Mouse (Mus musculus) c-Kit-positive CD71-positive TER-119-negative erythroid progenitor cells, embryonic 14.5 days (primary cell): ENCODE data around the gene Gm20388.

ENCODE experiments used
- DNase-seq: peaks from one replicate; pipeline ENCODE4 v3.0.0-alpha.2; 2013; ENCODE audit warnings: low read depth

Gene Gm20388

DNA sequence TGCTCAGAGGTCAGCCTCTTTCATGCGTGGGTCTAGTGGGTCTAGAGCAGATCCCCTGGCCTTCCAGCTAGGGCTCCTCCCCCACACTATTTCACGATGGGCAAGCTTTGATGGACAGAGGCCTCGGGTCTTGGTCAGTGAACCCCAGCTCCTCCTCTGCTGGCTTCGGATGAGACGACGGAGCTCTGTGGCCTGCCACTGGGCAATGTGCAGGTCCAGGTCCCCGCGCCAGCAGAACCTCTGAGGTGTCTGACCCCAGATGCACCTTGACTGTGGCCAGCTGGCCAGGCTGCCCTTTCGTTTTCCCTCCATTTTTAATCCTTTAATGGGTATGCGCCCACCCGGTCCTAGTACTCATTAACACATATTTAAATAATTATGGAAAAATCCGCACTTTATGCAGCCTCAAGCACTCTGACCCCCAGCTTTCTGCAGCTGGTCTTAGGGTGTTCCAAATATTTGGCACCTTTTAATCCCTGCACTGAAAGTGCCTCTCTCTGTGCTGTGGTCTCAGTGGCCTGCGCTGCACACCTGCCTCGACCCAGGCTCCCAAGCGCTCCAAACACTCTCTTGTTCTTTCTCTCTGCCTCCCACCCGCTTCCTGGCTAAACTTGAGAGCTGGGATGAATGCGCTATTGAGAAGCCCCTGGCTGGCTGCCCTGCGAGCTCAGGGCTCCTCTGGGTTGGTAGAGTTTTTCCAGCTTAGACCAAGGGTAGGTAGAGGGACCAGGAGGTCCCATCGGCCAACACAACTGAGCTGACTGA, 1293.2 kb downstream of the Gm20388 start:
- DNase-seq, result no peak

DNA sequence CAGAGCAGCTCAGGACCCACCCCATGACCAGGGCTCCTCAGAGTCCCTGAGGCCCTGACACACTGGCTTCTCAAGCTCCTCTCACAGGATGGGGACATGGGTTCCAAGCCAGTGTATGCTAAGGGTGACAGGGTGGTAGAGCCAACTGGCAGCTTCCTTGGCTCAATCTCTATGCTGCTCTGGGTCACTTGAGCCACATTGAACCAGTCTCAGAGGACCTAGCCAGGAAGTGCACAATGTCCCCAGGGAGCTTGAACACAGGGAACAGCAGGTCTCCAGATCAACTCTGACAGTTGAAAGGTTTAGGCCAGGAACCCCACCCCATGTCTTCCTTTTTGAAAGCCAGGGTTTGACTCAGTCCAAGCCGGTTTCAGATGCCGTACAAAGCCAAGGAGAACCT, 1296.5 kb downstream of the Gm20388 start:
- no peak for DNase-seq

DNA sequence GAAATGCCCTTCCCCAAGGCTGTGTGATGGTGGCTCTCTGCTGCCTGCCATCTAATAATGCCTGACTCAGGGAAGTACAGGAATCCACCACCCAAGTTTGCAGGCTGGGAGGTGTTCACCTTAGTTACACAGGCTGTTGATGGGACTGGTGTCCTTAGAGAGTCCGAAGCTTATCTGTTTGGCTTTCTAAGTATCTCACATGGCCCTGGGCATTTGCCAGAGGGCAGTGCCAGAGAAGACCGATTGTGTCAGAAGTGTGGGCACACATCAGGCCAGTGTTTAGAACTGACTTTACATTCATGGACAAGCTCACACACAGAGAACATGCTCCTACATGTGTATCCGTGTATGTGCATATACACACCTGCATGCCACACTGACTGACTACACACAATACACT, 1300.0 kb downstream of the Gm20388 start:
- no peak for DNase-seq

DNA sequence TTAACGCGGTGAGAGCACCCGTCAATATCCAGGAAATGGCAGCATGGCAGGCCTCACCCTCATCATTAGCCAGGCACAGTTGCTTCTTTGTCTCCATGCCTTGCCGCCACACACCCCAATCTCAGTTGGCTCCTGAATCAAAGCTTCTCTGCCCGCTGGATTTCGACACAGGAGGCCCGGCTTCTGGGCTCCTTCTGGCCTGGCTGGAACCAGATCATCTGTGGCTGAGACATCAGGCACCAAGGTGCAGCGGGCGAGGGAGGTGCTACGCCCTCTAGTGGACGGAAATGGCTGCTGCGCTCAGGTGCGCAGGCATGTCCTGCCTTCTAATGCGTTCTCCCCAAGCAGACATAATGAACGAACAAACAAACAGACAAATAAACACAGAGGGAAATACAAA, 1302.6 kb downstream of the Gm20388 start:
- no peak for DNase-seq

DNA sequence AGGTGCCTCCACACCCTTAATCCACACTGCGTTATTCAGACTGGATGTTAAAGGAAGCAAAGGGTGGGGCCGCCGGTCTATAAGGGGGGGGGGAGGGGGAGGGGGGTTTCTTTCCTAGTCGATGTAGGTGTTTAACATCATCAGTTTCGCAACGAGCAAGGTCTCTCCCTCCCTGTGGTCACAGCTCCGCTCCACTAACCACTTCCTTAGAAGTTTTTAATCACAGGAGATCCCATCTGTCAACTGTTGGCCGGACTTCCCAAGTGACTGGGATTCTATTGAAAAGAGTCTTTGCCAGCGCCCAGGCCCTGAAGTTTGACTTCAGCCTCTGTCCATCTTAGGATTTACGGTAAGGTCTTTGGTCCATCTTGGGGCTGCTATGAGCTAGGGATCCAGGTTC, 1303.0 kb downstream of the Gm20388 start:
- DNase-seq, result no peak

DNA sequence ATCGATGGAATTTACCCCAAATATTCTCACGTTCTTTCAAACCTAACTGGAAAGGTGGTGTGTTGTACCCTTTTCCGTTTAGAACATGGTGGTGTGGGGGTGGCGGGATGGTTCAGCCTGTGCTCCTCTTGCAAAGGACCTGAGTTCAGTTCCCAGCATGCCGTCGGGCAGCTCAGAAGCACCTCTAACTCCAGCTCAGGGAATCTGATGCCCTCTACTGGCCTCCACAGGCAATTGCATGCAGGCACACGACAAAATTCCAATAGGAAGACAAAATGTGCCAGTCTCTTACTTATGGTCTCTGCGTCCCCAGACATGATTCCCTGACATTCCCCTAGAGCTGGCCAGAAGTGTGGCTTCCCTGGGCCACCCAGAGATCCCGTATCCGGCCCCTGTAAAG, 1304.3 kb downstream of the Gm20388 start:
- DNase-seq, result no peak

DNA sequence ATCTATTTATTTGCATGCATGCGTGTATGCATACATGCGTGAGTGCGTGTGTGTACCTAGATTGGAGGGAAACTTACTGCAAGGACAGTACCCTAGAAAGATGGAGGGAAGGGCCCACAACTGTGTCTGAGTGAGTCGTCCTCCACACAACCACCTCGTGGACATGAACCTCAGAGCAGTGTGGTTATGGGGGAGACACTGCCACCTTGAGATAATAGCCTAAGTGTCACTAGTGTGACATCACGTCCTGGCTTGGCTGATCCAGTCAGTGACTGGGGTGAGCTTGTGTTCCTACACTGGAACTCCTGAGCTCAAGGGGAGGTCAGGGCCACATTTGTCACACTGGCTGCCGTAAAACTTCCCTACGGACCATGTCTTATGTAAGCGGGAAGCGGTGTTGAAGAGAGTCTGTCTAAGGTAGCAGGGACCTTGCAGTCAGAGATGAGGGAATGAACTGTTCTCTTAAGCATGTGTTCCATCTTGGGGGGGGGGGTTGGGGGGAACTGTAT, 1305.9 kb downstream of the Gm20388 start:
- no peak for DNase-seq

DNA sequence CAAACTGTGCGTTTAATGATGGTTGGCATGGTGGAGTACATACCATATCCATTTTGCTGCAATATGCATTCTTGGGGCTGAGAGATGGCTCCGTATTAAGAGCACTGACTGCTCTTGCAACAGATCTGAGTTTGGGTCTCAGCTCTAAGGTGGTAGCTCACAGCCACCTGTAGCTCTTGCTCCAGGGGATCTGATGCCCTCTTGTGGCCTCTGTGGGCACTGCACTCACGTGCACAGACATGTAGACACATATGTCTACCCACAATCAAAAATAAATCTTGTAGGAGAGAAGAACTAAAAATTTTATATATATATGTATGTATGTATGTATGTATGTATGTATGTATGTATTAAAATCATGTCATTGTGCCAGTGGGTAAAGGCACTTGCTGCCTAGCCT, 1307.8 kb downstream of the Gm20388 start:
- DNase-seq, result no peak

DNA sequence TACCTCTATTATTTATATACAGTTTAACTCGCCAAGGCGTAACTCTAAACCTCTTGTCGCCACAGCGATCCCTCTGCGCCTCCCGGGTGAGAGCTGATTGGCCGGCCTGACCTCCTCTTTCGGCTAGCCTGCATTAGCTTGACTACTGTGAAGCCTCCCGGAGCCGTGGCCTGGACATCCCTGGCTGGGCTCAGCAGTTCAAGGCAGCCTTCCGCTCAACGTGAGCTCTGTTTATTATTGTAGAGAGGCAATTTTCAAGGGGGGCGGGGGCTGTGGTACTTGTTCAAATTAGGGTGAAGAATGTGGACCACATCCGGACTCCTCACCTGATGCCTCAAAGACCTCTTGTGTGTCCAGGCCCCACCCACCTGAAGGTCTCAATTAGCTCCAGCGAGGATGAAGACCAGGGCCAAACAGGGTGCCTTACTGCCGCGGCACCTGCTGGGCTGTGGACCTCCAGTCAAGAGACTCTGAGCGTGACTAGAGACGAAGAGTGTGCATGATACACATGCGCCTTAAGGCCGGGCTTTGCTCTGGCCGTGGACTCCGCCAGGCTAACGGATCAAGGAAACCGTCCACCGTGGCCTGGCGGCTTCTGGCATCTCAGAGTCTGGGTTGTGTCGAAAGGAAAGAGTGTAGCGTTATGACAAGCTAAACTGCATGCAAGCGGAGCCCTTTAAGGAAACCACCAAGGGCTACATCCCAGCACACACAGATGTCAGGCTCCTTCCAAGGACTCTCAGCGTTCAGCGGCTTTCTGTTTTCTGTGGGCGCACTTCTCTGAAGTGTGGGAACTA, 1309.7 kb downstream of the Gm20388 start:
- DNase-seq, result no peak

DNA sequence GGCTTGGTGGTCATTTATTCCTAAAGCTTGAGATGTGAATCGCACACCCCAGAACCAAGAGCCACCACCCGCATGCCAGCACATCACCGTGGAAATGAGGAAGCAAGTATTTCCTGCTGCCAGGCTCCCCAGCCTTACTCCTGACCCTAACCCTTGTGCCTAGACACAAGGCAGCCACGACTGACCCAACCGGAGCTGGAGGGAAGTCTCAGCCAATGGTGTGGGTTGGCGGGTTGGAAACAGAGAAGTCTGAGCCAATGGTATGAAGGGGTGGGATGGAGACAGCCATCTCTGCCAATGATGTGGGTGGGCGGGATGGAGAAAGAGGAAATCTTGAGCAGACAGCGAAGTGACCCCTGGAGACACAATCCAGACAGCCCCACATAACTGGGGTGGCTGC, 1314.1 kb downstream of the Gm20388 start:
- DNase-seq, result no peak

DNA sequence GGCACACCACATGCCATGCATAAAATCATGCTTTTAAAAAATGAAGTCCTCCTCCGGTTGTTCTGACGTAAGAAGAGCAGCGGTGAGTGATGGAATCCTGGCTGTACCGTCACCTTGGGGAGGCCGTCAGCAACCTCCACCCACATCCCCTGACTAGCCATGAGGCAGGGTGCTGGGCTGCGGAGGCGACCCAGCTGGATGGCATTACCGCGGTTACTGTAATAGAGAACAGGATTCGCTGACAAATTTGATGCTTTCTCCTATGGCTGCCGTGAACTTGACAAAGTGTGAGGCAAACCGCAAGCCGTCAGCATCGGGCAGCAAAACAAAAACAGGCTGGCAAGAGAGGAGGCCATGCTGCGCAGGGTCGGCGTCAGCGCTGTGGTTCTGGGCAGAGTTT, 1317.1 kb downstream of the Gm20388 start:
- no peak for DNase-seq

DNA sequence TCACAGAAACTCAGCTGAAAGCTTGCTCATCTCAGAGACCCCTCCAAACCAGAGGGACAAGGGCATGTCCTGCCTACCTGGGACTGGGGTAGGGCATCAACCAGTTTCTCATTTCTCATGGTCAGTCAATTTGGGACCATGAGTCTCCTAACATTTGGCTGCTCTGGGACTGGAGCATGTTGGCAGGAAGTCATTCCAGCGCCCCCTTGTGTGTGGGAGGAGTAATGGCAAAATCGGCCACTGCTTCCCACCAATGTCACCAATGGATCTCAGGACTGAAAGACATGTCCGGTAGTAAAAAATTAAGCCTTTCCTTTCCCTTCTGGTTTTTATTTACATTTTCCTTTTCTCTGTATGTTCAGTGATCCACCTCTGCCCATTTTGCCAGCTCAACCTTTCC, 1318.3 kb downstream of the Gm20388 start:
- DNase-seq, result no peak

DNA sequence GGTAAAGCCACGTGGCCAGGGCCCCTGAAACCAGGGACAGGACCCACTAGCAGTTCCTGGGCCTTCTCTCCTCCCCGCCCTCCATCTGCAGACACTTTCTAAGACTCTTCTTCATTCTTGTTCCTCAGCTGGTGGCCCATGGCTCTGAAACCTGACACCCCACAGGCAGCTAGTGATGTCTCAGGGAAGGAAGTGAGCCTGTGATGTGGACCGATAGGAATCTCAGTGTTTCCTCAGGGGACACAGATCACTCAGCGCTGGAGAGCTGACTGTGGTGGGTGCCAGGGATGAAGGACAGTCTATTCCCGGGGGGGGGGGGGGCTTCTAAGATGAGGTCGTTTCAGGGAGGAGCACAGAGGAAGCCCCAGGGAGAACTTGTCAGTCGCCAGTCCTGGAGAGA, 1318.9 kb downstream of the Gm20388 start:
- no peak for DNase-seq

DNA sequence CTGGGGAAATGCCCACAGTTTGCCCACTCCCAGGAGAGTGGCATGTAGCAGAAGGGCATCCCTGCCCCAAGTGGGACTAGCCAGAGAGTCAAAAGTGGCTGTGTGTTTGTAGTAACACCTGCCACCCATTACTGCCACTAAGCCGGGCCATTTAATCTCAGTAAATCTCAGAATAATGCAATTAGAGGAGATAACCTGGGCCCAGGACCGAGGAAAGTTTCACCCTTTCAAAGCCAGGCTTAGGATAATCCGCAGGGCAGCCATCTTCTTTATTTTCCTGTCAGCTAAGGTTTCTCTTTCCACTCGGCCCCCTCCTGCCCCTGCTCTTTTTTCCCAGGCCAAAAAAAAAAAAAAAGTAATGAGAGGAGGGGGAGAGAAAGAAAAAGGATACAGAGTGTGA, 1322.6 kb downstream of the Gm20388 start:
- no peak for DNase-seq

DNA sequence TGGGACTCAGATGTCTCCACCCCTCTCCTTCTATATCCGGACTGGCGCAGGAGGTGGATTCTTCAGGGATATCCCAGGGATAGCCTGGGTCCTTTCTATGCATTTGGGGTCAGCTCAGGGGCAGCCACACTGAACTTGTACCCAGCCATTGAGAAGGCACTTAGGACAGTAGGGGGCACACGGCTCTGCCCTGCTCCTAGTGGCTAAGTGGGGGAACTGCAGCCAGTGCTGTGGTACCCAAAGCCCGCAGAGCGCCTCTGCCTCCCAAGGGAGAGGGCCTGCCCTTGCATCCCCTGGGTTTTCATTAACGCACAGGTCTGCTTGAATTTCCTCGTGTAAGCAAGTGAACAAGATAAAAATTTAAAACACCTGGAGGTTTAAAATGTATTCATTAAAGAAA, 1324.3 kb downstream of the Gm20388 start:
- DNase-seq, result no peak

DNA sequence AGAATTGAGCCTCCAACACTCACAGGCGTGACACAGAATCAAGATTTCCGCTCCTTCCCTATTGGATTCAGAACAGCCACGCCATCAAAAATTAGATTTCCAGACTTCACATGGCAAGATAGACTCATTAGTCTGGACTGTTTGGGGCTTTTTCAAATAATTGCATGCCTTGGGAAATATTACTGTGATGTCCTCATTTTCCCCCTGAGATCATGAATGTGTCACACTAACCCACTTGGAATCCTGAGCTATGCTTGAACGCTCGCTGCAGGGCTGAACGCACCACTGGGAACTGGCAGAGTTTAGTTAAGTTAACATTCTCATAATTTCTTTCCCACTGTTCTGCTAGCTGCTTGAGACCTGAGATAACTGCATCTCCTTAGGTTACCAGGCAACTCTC, 1329.0 kb downstream of the Gm20388 start:
- DNase-seq, result no peak

DNA sequence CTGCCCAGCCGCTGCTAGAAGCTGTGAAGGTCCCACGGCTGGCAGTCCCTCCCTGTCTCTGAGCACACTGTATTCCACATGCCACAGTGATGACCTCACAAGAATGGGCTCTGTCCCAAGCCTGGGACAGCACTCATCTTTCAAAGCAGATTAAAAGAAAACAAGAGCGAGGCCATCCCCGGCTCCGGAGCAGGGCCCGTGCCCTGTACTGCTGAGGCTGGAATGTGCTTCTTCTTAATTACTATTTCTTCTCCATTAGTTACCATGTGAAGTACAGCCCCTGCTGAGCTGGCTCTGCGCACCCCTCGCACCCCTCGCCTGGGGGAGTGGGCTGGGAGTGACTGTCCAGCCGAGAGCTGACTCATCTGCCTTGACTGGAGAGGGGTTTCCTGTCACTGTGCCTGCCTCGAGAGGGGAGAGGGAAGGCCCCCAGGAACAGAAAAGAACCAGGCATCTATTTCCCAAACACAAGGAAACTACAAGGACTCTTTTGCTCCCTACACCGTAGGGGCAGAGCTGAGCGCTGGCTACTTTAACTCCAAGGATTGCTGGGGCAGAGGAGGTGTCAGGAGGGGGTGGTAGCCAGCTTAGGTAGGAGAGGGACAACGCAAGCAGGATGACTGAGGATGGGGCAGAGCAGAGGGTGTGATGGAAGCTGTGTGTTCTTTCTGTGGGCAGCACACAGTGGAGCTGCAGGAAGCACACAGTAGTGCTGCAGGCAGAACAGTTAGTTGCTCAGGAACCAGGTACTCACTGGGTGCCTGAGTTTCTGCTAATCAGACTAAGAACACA, 1331.3 kb downstream of the Gm20388 start:
- DNase-seq, result no peak

DNA sequence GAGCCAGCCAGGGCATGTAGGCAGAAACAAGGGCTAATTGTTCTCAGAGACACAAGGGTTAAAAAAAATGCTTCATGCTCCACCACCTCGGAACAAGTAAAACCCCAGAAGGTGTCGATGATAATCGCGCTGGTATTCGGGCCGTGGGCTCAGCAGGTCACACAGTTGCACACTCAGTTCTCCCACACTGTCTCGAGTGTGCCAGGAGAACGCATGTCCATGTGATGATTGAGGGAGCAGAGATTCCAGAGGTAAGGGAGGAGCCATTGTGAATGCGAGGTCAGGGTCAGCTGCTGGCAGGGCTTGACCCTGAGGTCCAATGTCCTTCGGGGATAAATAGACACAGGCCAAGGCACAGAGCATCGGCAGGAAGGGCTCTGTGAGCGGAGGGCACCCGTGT, 1332.0 kb downstream of the Gm20388 start:
- DNase-seq, result no peak

DNA sequence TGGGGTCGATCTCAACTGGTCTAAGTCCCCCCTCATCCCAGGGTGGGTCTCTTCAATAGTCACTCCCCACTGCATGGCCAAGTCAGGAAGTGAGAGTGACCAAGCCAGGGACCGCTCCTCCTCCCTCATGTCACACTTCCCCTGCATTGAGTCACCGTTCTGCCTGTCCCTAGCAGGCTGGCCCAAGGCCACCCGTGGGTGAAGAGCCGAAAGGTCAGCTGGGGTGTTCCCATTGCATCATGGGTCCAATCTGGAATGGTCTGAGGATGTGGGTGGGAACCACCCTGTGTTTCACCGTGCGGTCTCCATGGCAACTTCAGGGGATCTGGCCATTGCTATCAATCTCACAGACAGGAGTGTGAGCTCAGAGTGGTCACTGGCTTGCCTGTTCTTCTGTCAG, 1338.2 kb downstream of the Gm20388 start:
- no peak for DNase-seq

DNA sequence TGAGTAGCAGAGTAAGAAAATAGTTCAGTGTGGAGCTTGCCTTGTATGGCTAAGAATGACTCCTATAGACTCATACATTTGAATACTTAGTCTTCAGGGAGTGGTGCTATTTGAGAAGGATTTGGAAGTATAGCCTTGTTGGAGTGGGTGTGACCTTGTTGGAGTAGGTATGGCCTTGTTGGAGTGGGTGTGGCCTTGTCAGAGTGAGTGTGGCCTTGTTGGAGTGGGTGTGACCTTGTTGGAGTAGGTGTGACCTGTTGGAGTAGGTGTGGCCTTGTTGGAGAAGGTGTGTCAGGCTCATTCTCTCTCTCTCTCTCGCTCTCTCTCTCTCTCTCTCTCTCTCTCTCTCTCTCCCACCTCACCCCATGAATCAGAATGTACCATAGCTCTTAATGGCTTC, 1338.8 kb downstream of the Gm20388 start:
- DNase-seq, result no peak

DNA sequence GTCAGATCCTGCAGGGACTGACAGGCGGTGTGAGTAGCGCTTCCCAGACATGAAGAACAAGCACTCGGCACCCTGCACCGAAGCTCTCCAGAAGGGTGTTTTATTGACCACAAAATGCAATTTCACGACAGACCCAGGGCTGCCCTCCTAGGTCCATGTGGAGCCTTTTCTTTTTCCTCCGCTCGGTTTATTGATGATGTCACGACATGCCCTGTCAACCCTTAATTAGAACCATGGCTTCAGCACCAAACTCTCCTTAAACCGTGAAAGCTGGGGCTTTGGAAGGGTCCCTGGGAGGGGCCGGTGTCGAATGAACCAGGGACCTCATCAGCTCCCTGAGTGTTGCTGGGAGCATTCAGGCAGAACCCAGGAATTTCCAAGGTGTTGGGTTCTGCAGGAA, 1340.4 kb downstream of the Gm20388 start:
- DNase-seq, result no peak

DNA sequence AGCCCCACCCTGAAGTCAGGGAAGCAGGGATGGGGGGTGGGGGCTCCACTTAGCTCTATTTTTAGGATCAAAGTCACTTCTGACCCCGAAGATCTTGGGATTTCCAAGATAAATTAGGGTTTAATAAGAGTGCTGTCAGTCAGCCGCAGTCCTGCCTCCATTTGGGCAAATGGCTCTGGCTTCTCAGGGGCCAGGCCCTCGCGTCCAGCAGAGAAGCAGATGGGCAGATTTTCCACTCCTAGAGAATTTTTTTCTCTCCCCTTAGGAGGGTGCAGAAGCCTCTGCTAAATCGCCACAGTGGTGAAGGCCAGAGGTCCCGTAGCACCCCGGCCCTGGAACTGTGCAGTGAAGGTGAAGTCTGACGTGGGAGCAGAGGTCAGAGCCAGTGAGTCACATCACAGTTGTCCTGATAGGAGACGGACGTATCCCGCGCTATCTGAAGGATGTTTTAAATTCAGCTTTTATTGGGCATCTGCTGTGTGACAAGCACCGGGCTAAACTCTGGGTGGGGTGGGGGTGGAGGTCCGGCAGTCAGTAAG, 1345.2 kb downstream of the Gm20388 start:
- DNase-seq, result no peak
